Mouse (Mus musculus): ENCODE measurements at regions not wholly inside any gene's neighbourhood (a gene's known extent, or its start where the extent isn't known, plus 50 kb on each side); places are given as distances from the start of the nearest gene placed in this dataset.

DNA sequence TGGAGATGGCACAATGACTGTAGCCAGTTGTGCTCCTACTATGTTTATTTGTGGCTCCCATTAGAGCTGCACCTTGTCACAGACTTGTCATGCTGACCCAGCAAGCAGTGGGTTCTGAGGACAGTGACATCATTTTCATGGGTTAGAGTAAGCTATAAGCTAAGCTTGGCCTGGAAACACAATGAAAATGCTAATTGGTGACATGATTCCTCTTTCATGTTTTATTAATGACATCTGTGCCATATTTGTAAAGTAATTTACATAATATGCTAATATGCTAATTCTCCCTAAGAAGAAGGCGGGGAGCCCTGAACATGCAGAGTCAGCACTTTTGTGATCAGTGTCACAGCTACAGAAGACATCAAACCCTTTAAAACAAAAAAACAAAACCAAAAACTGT lies 168.2 kb downstream of the Irs2 start:
- TF ChIP-seq CTCF (IDR thresholded peaks at IDR 0.05; ENCODE audit: borderline replicate concordance, control insufficient read depth, extremely low read depth, insufficient read depth, low read length, poor library complexity) (no peak), POLR2A (IDR thresholded peaks at IDR 0.05; ENCODE audit: control insufficient read depth, extremely low read depth, insufficient read depth, low read length, poor library complexity) (no peak)
